In the genomic region with DNA sequence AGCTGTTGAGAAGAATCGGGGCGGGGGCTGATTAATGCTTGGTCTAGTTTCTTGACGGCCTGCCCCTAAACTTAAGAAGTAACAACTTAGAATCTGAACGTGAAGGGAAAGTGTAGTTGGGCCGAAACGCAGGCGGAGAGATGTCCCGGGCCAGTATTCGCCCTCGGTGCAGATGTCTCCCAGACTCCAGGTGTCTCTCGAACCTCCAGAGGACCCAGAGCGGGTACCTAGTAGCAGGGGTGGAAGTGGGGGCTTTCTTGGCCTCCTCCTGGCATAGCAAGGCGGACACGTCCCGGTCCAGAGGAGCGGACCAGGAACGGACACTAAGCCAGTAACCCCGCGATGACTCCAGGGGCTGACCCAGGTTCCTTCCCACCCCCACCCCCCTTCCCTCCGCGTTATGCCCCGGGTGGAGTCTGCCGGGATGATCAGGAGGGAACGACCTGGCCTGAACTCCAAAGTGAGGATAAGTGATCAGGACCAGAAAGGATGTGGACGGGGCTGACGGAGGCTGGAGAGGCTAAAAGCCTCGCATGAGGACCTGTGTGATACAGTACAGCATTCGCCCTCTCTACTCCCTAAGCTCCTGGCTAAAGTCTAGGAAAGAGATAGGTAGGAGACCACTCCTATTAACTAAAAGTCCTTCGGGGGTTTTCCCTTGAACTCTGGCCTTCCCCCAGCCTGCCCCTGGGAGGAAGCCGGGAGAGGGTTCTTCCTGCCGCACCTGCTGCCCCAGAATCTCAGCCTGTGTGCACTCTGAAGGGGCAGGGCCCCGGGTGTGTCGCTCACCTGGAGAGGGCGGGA, we compare ENCODE assay signal across 8 mouse cellular contexts. TPM values are rescaled to one million over a fixed set of nuclear protein-coding genes. Genes with fewer than 3 reads are reported as not detected.
A peak's percentile ranks its signal among the peaks of the same experiment; 100 is the strongest.
DNase-seq lines count a peak whose midpoint lies in the region; ATAC-seq and TF ChIP-seq lines count a peak whose summit lies in the region.

No protein-coding gene starts in this region.

- peak overlapping the region; percentile 4; the same call in 1 of the 2 replicates for H3K9ac ChIP-seq in lung, embryonic 16.5 days (ENCODE audit: low read length)
- H3K9ac ChIP-seq in embryonic facial prominence, embryonic 15.5 days = 0 out of 2 replicates have a peak overlapping the region, but pooled peaks have one; percentile 1
- H3K9ac ChIP-seq in limb, embryonic 12.5 days (replicated peaks) = peak overlapping the region; percentile 18; the same call in 1 of the 2 replicates

- H3K27me3 ChIP-seq in lung, embryonic 16.5 days (ENCODE audit: control insufficient read depth, insufficient read depth, low read depth, low read length) = peaks cover 27% of the 10 kb centered on the region
- peaks cover 45% of the 10 kb centered on the region for H3K27me3 ChIP-seq in embryonic facial prominence, embryonic 15.5 days
- peaks cover 56% of the 10 kb centered on the region for H3K27me3 ChIP-seq in limb, embryonic 12.5 days

- 4% methylated on average over 34 of the region's 34 CpGs for WGBS in lung, embryonic 16.5 days
- 4% methylated on average over 34 of the region's 34 CpGs for WGBS in embryonic facial prominence, embryonic 15.5 days
- WGBS in limb, embryonic 12.5 days = 3% methylated on average over 34 of the region's 34 CpGs
- 8% methylated on average over 34 of the region's 34 CpGs for WGBS in olfactory bulb, adult 2 months

- H3K36me3 ChIP-seq in lung, embryonic 16.5 days (ENCODE audit: control insufficient read depth, insufficient read depth, low read length) = no peaks in the 10 kb centered on the region
- H3K36me3 ChIP-seq in embryonic facial prominence, embryonic 15.5 days = no peaks in the 10 kb centered on the region
- H3K36me3 ChIP-seq in limb, embryonic 12.5 days = no peaks in the 10 kb centered on the region

- H3K4me2 ChIP-seq in lung, embryonic 16.5 days (ENCODE audit: low read depth, low read length) = peak overlapping the region; percentile 99
- H3K4me2 ChIP-seq in embryonic facial prominence, embryonic 15.5 days (replicated peaks) = peak overlapping the region; percentile 99
- H3K4me2 ChIP-seq in limb, embryonic 12.5 days = peak overlapping the region; percentile 99

- TF ChIP-seq POLR2A in olfactory bulb, adult 2 months (IDR thresholded peaks at IDR 0.05; ENCODE audit: insufficient read depth, low read depth, low read length) = no peak

- H3K27ac ChIP-seq in lung, embryonic 16.5 days (ENCODE audit: low read length) = no peak overlapping the region
- H3K27ac ChIP-seq in embryonic facial prominence, embryonic 15.5 days (replicated peaks) = no peak overlapping the region
- H3K27ac ChIP-seq in limb, embryonic 12.5 days = no peak overlapping the region
- no peak overlapping the region for H3K27ac ChIP-seq in olfactory bulb, adult 2 months (ENCODE audit: insufficient read depth, low read depth, low read length)

- H3K4me3 ChIP-seq in lung, embryonic 16.5 days (ENCODE audit: low read length) = peak overlapping the region; percentile 60
- peak overlapping the region; percentile 57 for H3K4me3 ChIP-seq in embryonic facial prominence, embryonic 15.5 days (replicated peaks)
- H3K4me3 ChIP-seq in limb, embryonic 12.5 days (replicated peaks) = peak overlapping the region; percentile 65
- H3K4me3 ChIP-seq in olfactory bulb, adult 2 months (ENCODE audit: insufficient read depth, low read depth, low read length) = peak overlapping the region; percentile 42; the same call in 1 of the 2 replicates

- no peak for TF ChIP-seq CTCF in olfactory bulb, adult 2 months (IDR thresholded peaks at IDR 0.05; ENCODE audit: insufficient read depth, low read depth, low read length)

- ATAC-seq in lung, embryonic 16.5 days (ENCODE audit: low read depth) = no peak
- no peak for ATAC-seq in embryonic facial prominence, embryonic 15.5 days (ENCODE audit: insufficient number of reproducible peaks, low FRiP score, low TSS enrichment, low read depth)
- no peak for ATAC-seq in limb, embryonic 12.5 days (ENCODE audit: insufficient number of reproducible peaks, insufficient read depth, low FRiP score, low TSS enrichment, low read depth)
- no peak for ATAC-seq in erythroid progenitor cell, adult 5-6 weeks (replicated peaks; ENCODE audit: low FRiP score, poor library complexity, severe bottlenecking)

- intact Hi-C loops in gastrocnemius, postnatal 14 days (cut with DNase I; ENCODE audit: low total_unique reads) = no loop called here

- H3K4me1 ChIP-seq in lung, embryonic 16.5 days (replicated peaks; ENCODE audit: control insufficient read depth, insufficient read depth, low read length) = peaks cover 13% of the 10 kb centered on the region
- H3K4me1 ChIP-seq in embryonic facial prominence, embryonic 15.5 days = peaks cover 31% of the 10 kb centered on the region
- peaks cover 16% of the 10 kb centered on the region for H3K4me1 ChIP-seq in limb, embryonic 12.5 days (replicated peaks)
- H3K4me1 ChIP-seq in olfactory bulb, adult 2 months (ENCODE audit: control insufficient read depth, insufficient read depth, low read length) = peaks cover 23% of the 10 kb centered on the region

- H3K9me3 ChIP-seq in lung, embryonic 16.5 days (ENCODE audit: control insufficient read depth, low read length) = no peaks in the 10 kb centered on the region
- no peaks in the 10 kb centered on the region for H3K9me3 ChIP-seq in embryonic facial prominence, embryonic 15.5 days (replicated peaks)
- no peaks in the 10 kb centered on the region for H3K9me3 ChIP-seq in limb, embryonic 12.5 days

- no peak for DNase-seq in lung, postnatal 25 days (ENCODE audit: low spot score)
- DNase-seq in gastrocnemius, postnatal 25 days = no peak
- no peak for DNase-seq in gastrocnemius, postnatal 14 days

RNA-seq across cellular contexts. Expression of gene Irf5, which starts 1.1 kb away (rescaled TPM):
- 5.5 and 6.8 TPM in 2 replicates for polyA plus RNA-seq in lung, embryonic 16.5 days (2015; fragmentation: Nextera tagmentation; extraction: Ambion mirVana)
- 6.8 and 8.2 TPM in 2 replicates for polyA plus RNA-seq in embryonic facial prominence, embryonic 15.5 days (2015; fragmentation: Nextera tagmentation; extraction: Ambion mirVana)
- 1.7 and 2.2 TPM in 2 replicates for polyA plus RNA-seq in limb, embryonic 12.5 days (2016; fragmentation: Nextera tagmentation; extraction: Ambion mirVana)
- not detected in 2 replicates for polyA plus RNA-seq in olfactory bulb, adult 2 months (2012; ENCODE audit: insufficient read depth, insufficient read length, low replicate concordance, missing spikeins)
- total RNA-seq in erythroid progenitor cell, adult 5-6 weeks (2015; ENCODE audit: low replicate concordance) = 2.5 and 9.7 TPM in 2 replicates
- total RNA-seq in erythroid progenitor cell, adult 5-6 weeks (2017; ENCODE audit: low replicate concordance) = 6.7 and 13.5 TPM in 2 replicates
- total RNA-seq in gastrocnemius, postnatal 25 days (2021) = 1 to 10 TPM; 1.4 to 8.5 TPM
- total RNA-seq in gastrocnemius, postnatal 14 days (2021) = 1 to 10 TPM; 1.0 to 1.8 TPM

RNA-seq across cellular contexts. Expression of gene Kcp, which starts 19.8 kb away (rescaled TPM):
- polyA plus RNA-seq in lung, embryonic 16.5 days (2015; fragmentation: Nextera tagmentation; extraction: Ambion mirVana) = 11.5 and 12.6 TPM in 2 replicates
- polyA plus RNA-seq in embryonic facial prominence, embryonic 15.5 days (2015; fragmentation: Nextera tagmentation; extraction: Ambion mirVana) = 26.2 and 28.3 TPM in 2 replicates
- polyA plus RNA-seq in limb, embryonic 12.5 days (2016; fragmentation: Nextera tagmentation; extraction: Ambion mirVana) = 38.7 and 41.6 TPM in 2 replicates
- not detected in 2 replicates for polyA plus RNA-seq in olfactory bulb, adult 2 months (2012; ENCODE audit: insufficient read depth, insufficient read length, low replicate concordance, missing spikeins)
- total RNA-seq in erythroid progenitor cell, adult 5-6 weeks (2015; ENCODE audit: low replicate concordance) = not detected in 2 replicates
- total RNA-seq in erythroid progenitor cell, adult 5-6 weeks (2017; ENCODE audit: low replicate concordance) = not detected in 2 replicates
- 1 to 10 TPM; 5.1 to 5.7 TPM for total RNA-seq in gastrocnemius, postnatal 25 days (2021)
- total RNA-seq in gastrocnemius, postnatal 14 days (2021) = 10 to 100 TPM; 12.4 to 13.8 TPM

RNA-seq across cellular contexts. Expression of gene Atp6v1fnb, which starts 56.3 kb away (rescaled TPM):
- polyA plus RNA-seq in lung, embryonic 16.5 days (2015; fragmentation: Nextera tagmentation; extraction: Ambion mirVana) = not detected in 2 replicates
- polyA plus RNA-seq in embryonic facial prominence, embryonic 15.5 days (2015; fragmentation: Nextera tagmentation; extraction: Ambion mirVana) = not detected in 2 replicates
- 0.64 TPM in 1 of 2 replicates, not detected in the other for polyA plus RNA-seq in limb, embryonic 12.5 days (2016; fragmentation: Nextera tagmentation; extraction: Ambion mirVana)
- not detected in 2 replicates for polyA plus RNA-seq in olfactory bulb, adult 2 months (2012; ENCODE audit: insufficient read depth, insufficient read length, low replicate concordance, missing spikeins)
- total RNA-seq in erythroid progenitor cell, adult 5-6 weeks (2015; ENCODE audit: low replicate concordance) = not detected in 2 replicates
- 0.64 TPM in 1 of 2 replicates, not detected in the other for total RNA-seq in erythroid progenitor cell, adult 5-6 weeks (2017; ENCODE audit: low replicate concordance)
- total RNA-seq in gastrocnemius, postnatal 25 days (2021) = not detected
- not detected for total RNA-seq in gastrocnemius, postnatal 14 days (2021)

Comparison
In these comparisons a context has a peak if more than half of its experiments do, and no peak if none do; other contexts are left out.
1. RNA of gene Kcp, which starts 19.8 kb away (polyA plus RNA-seq): 38.7 to 41.6 TPM in limb, embryonic 12.5 days, 26.2 to 28.3 TPM in embryonic facial prominence, embryonic 15.5 days and 11.5 to 12.6 TPM in lung, embryonic 16.5 days; not detected in olfactory bulb, adult 2 months; every median in the first group is over 10 times any median in the second.
2. Peak in every context shown above with its lines, with median percentiles within 50 percentile points of each other: H3K4me2 ChIP-seq, H3K4me3 ChIP-seq and H3K9ac ChIP-seq.